Mouse (Mus musculus) subcutaneous adipose tissue, adult 2 months (tissue): ENCODE measurements around the gene Timm13. TPM values are rescaled to one million over a fixed set of nuclear protein-coding genes. Genes with fewer than 3 reads are reported as not detected.

Experiments
- polyA plus RNA-seq: library from polyadenylated mRNA; depleted of rRNA; stranded (reverse); fragments of >200 nt; gene quantifications from 2 replicates; pipeline ENCODE4 v1.2.3, GENCODE M21; 2012; ENCODE audit warnings: low replicate concordance; rRNA removed

Timm13 gene
- 179 and 198 TPM in 2 replicates for polyA plus RNA-seq

DNA sequence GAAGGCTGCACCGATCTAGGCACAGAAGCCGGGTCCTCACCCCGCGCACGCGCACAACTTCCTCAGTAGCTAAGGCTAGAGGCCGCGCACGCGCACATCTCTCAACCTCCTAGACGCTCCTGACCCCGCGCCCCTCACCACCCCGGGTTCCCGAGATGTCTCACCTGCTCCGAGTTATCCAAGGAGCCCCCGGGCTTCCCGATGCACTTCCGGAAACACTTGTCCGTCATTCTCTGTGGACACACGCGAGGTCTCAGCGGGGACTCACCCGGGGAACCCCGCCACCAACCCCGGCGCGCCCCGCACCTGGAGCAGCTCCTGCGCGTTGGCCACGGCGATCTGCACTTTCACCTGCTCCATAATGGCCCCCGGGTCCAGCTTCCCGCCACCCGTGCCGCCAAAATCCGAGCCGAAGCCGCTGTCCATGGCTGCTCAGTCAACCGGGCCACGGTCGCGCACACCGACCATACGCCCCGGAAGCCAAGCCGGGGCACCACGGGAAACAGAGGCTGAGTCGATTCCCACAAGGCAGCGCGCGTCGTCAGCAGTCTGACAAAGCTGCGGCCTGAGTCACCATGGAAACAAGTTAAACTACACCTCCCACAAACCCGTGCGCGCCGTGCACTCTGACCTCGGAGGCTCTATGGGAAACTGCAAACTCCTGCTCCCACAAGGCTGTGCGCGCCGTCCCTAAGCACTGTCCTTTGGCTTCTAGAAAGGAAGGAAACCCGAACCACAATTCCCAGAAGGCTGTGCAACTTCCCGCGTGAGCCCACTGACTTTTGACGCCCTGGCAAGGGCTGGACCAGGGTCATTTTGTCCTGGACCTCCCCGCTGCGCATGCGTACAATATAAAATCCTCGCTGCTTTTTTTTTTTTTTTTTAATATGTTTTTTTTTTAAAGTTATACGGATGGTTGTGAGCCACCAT is at the start of gene Timm13:
Gene Timm13 (minus strand): TSS at position 652 of the 930 bp plus-strand sequence.

DNA sequence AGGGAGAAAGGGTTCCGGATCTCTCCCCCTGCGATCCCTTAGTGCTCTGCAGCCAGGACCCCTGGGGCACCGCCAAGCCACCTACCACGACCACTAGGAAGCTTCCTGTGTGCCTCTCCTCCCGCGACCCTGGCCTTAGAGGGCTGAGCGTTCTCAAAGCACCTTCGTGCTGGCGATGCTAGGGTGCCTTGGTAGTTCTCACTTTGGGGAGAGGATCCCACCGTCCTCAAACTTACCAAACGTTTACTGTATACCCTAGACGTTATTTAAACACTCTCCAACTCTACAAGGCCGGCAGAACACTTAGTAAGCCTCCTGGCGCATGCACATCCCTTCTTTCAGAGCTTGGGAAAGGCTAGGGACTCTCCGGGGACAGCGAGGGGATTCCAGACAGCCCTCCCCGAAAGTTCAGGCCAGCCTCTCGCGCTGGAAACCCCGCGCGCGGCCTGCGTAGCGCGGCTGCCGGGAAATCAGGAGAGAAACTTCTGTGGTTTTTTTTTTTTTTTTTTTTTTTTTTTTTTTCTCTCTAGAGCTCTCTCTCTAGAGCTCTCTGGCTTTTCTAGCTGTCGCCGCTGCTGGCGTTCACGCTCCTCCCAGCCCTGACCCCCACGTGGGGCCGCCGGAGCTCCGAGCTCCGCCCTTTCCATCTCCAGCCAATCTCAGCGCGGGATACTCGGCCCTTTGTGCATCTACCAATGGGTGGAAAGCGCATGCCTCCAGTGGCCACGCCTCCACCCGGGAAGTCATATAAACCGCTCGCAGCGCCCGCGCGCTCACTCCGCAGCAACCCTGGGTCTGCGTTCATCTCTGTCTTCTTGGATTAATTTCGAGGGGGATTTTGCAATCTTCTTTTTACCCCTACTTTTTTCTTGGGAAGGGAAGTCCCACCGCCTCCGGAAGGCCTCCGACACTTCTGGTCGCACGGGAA is 28.8 kb upstream of the Timm13 start, which contains the start of gene Gadd45b:
Gene Gadd45b (plus strand): TSS at position 775 of the 928 bp plus-strand sequence.

DNA sequence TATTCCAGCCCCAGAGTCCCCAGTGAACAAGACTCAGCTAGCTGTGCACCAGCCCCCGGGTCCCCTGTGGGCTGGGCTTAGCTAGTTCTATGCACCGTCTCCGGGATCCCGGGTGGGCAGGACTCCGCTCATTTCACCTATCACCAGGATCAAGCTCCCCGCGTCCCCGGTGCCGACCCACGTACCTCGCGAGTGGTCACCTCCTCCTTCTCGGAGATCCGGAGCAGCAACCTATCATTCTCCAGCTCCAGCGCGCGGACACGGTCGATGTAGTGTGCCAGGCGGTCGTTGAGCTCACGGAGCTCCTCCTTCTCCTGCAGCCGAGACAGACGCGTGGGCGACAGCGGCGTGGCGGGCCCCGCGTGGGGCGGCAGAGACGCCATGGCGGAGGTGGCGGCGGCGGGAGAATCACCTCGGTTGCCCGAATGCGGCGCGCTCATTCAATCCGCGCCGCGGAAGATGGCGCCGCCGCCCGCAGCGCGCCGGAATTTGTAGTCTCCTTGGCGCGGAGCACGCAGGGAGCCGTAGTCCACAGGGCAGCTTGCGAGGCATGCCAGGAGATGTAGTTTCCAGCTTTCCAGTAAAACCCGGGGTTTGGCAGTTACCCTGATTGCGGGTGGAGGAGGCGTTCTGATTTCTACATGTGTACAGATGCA is 17.1 kb upstream of the Timm13 start, which contains the start of gene Lmnb2:
Gene Lmnb2 (minus strand): TSS at position 467 of the 656 bp plus-strand sequence.

DNA sequence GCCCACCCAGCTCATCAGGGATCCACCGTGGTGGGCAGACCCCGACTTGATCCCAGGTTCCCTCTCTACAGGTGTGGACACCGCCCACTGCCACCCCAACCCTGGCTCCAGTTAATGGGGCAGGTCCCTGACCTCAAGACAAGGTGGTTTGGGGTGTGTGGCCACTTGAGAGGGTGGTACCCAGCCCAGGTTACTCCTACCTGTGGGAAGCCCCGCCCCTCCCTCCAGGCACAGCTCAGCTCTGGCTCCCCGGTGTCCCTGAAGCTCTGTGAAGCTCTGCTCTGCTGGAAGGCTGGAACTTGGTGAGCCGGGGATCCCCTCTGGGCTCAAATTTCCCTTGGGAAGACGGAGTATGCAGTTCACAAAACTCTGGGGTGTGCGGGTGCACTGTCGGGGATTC is 29.2 kb downstream of the Timm13 start, which contains the start of gene Tmprss9:
Gene Tmprss9 (plus strand): TSS at position 268 of the 400 bp plus-strand sequence.

DNA sequence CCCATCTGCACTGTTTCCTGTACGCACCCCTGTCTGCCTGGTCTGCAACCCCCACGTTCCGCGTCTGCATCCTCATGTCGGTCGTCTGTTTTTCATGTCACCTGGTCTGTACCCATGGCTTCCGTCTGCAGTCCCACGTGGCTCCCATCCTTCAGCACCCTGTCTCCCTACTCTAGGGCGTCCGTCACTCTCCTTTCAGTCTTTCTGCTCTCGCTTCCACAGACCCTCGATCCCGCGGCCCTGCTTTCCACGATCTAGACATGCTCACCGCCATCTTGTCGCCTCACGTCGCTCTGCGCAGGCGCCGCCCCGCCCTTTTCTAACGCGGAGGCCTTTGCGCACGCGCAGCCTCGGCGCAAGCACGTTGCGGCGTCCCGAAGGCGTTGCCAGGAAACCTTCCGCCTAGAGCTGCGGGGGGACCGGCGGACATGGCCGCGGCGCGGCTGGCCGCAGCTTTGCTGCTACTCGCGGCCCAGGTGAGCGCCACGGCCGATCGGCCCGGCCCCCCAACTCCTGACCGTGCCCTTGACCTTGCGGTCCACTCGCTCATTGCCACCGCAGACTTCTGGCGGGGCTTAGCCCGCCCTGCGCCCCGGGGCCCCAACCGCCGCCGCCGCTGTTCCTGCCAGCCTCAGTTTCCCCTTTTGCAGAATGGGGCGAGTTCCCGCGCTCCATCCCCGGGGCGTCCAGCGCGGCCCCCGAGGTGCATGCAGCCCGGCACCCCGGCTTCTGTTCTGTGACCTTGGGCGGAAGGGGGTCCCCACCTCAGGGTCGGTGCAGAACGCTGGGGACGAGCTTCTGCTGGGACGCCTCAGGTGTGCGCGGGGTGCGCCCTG is 45.6 kb downstream of the Timm13 start, which contains the start of the genes Lsm7 and Sppl2b:
Gene Lsm7 (minus strand): TSS at position 297 of the 836 bp plus-strand sequence.
Gene Sppl2b (plus strand): TSS at position 363 of the 836 bp plus-strand sequence.

Other genes with a start within 250 kb of the Timm13 start
- gene Btbd2, start 243.9 kb downstream of the Timm13 start, polyA plus RNA-seq: 80.1 and 107 TPM in 2 replicates
- 507 and 1,079 TPM in 2 replicates for gene Mknk2, start 222.9 kb downstream of the Timm13 start, polyA plus RNA-seq
- 43.3 and 51.8 TPM in 2 replicates for gene Mob3a, start 199.0 kb downstream of the Timm13 start, polyA plus RNA-seq
- gene Izumo4, start 198.8 kb downstream of the Timm13 start, polyA plus RNA-seq: 61.1 and 73.0 TPM in 2 replicates
- 155 and 208 TPM in 2 replicates for gene Ap3d1, start 158.7 kb downstream of the Timm13 start, polyA plus RNA-seq
- 17.0 and 39.8 TPM in 2 replicates for gene Dot1l, start 145.8 kb downstream of the Timm13 start, polyA plus RNA-seq
- 24.0 and 43.6 TPM in 2 replicates for gene Sf3a2, start 102.8 kb downstream of the Timm13 start, polyA plus RNA-seq
- 44.8 and 76.1 TPM in 2 replicates for gene Plekhj1, start 102.3 kb downstream of the Timm13 start, polyA plus RNA-seq
- gene Amh, start 95.7 kb downstream of the Timm13 start, polyA plus RNA-seq: 0.44 and 0.53 TPM in 2 replicates
- gene Jsrp1, start 87.5 kb downstream of the Timm13 start, polyA plus RNA-seq: 0.21 and 0.96 TPM in 2 replicates
- gene Oaz1, start 74.3 kb downstream of the Timm13 start, polyA plus RNA-seq: 919 and 1,058 TPM in 2 replicates
- 0.03 TPM in 1 of 2 replicates, not detected in the other for gene Lingo3, start 56.9 kb downstream of the Timm13 start, polyA plus RNA-seq
- 86.7 and 136 TPM in 2 replicates for gene Lsm7, start 45.8 kb downstream of the Timm13 start, polyA plus RNA-seq
- 62.5 and 116 TPM in 2 replicates for gene Sppl2b, start 45.7 kb downstream of the Timm13 start, polyA plus RNA-seq
- gene Tmprss9, start 29.1 kb downstream of the Timm13 start, polyA plus RNA-seq: 0.07 and 0.36 TPM in 2 replicates
- gene Lmnb2, start 17.3 kb upstream of the Timm13 start, polyA plus RNA-seq: 7.3 and 23.8 TPM in 2 replicates
- 18.0 and 22.1 TPM in 2 replicates for gene Gadd45b, start 29.1 kb upstream of the Timm13 start, polyA plus RNA-seq
- 8.4 and 8.5 TPM in 2 replicates for gene Gng7, start 114.0 kb upstream of the Timm13 start, polyA plus RNA-seq
- gene Diras1, start 124.7 kb upstream of the Timm13 start, polyA plus RNA-seq: 0.08 and 0.13 TPM in 2 replicates
- gene Slc39a3, start 136.5 kb upstream of the Timm13 start, polyA plus RNA-seq: 47.1 and 47.6 TPM in 2 replicates
- 276 and 324 TPM in 2 replicates for gene Sgta, start 159.2 kb upstream of the Timm13 start, polyA plus RNA-seq
- gene Thop1, start 169.1 kb upstream of the Timm13 start, polyA plus RNA-seq: 29.8 and 72.2 TPM in 2 replicates
- 0.75 and 2.3 TPM in 2 replicates for gene Creb3l3, start 197.9 kb upstream of the Timm13 start, polyA plus RNA-seq
- gene Map2k2, start 204.9 kb upstream of the Timm13 start, polyA plus RNA-seq: 134 and 183 TPM in 2 replicates
- 32.2 and 49.6 TPM in 2 replicates for gene Zbtb7a, start 234.3 kb upstream of the Timm13 start, polyA plus RNA-seq